Mouse (Mus musculus): ENCODE measurements around the gene Cd72. TPM values are rescaled to one million over a fixed set of nuclear protein-coding genes. Genes with fewer than 3 reads are reported as not detected.
A peak's percentile ranks its signal among the peaks of the same experiment; 100 is the strongest.

Cd72 gene
- polyA plus RNA-seq, 1 experiment = not detected

DNA sequence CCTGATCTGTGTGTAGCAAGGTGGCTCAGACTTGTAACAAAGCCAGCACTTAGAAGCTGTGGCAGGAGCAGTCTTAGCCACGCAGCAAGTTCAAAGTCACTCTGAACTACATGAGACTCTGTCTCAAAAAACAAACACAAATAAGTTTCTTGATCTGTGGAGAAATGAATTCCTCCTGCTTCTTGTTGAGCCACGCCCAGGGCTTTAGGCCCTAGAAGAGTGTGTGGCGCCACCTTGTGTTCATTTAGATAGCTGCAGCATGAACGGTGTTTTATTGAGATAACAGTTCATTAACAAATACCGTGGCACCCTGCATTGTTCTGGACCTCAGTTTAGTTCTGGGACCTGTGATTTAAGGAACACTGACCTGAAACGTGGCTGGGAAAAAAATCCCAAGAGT lies 34.1 kb downstream of the Cd72 start:
- Histone ChIP-seq H3K4me1 (ENCODE audit: control insufficient read depth, insufficient read depth, low read length) (no peaks in the 10 kb centered on the region), H3K9ac (ENCODE audit: low read depth, poor library complexity, severe bottlenecking) (no peak overlapping the region), H3K4me3 (ENCODE audit: low read depth, low read length) (no peak overlapping the region), H3K36me3 (ENCODE audit: control insufficient read depth, insufficient read depth, low read length, poor library complexity, severe bottlenecking) (0 out of 2 replicates have a peak, but pooled peaks cover 3% of the 10 kb centered on the region), H3K9me3 (replicated peaks; ENCODE audit: control insufficient read depth, insufficient read depth, low read length, poor library complexity, severe bottlenecking) (no peaks in the 10 kb centered on the region), H3K27me3 (ENCODE audit: control insufficient read depth, insufficient read depth, low read length, poor library complexity, severe bottlenecking) (no peaks in the 10 kb centered on the region), H3K27ac (ENCODE audit: insufficient read depth, low read length) (no peak overlapping the region)
- TF ChIP-seq POLR2A (IDR thresholded peaks at IDR 0.05; ENCODE audit: insufficient read depth, low read length) (no peak), EP300 (IDR thresholded peaks at IDR 0.05; ENCODE audit: insufficient read depth, low read depth, low read length) (no peak), CTCF (IDR thresholded peaks at IDR 0.05; ENCODE audit: low read depth, low read length) (peak; percentile 81)

DNA sequence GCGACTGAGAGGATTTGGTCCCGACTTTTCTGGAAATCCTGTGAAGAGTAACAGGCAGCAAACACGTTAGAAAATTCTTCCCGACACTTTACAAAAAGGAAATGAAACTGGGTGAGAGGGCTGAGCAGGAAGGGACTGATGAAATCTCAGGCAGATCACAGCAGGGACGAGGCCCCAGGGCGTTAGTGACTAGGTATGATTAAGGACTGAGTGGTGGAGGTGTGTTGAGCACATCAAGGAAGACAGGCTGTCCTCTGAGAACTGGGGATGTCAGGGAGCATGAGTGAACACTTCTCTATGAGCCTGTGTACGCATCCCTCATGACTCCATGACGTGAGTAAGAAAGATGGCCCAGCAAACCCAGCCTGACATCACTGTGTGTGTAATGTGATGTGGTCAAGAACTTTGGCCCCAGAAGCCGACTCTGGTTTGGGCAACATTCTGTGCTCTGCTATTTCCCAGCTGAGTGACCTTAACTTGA lies 34.6 kb downstream of the Cd72 start:
- Histone ChIP-seq H3K27me3 (ENCODE audit: control insufficient read depth, insufficient read depth, low read length, poor library complexity, severe bottlenecking) (no peaks in the 10 kb centered on the region), H3K4me1 (ENCODE audit: control insufficient read depth, insufficient read depth, low read length) (no peaks in the 10 kb centered on the region), H3K4me3 (ENCODE audit: low read depth, low read length) (no peak overlapping the region), H3K36me3 (ENCODE audit: control insufficient read depth, insufficient read depth, low read length, poor library complexity, severe bottlenecking) (0 out of 2 replicates have a peak, but pooled peaks cover 3% of the 10 kb centered on the region), H3K27ac (ENCODE audit: insufficient read depth, low read length) (no peak overlapping the region), H3K9ac (ENCODE audit: low read depth, poor library complexity, severe bottlenecking) (no peak overlapping the region), H3K9me3 (replicated peaks; ENCODE audit: control insufficient read depth, insufficient read depth, low read length, poor library complexity, severe bottlenecking) (no peaks in the 10 kb centered on the region)
- no peak for TF ChIP-seq EP300 (IDR thresholded peaks at IDR 0.05; ENCODE audit: insufficient read depth, low read depth, low read length)
- no peak for TF ChIP-seq CTCF (IDR thresholded peaks at IDR 0.05; ENCODE audit: low read depth, low read length)
- TF ChIP-seq POLR2A (IDR thresholded peaks at IDR 0.05; ENCODE audit: insufficient read depth, low read length) = no peak

DNA sequence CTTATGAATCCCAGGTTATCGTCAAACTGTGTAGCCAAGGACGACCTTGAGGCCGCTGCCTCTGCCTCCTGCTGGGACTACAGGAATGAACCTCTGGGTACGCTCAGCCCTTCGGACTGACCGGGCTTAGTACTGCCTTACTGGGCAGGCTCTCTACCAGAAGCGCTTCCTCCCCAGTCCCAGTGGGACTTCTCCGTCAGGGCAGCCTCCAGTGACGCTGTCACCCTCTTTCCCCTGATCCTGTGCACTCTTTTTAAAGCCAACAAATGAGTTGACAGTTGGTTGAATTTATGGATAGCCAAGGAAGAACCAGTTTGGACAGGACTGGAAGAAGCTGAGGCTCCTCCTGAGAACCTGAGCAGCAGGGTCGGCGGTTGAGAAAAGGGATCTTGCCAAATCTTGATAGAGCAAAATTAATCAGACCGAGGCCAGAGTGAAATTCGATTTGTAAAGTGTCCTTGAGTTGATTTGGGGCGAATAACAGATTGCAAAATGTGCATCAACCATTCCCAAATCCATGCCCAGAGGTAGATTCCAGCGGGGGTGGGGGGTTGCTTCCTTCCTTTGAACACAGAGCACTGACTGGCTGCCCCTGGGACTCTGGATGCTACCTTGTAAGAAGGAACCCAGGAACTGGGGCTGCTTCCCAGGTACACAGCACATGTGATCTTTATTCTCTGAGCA lies 35.3 kb downstream of the Cd72 start:
- no peak for TF ChIP-seq CTCF (IDR thresholded peaks at IDR 0.05; ENCODE audit: low read depth, low read length)
- TF ChIP-seq EP300 (IDR thresholded peaks at IDR 0.05; ENCODE audit: insufficient read depth, low read depth, low read length) = no peak
- no peak for TF ChIP-seq POLR2A (IDR thresholded peaks at IDR 0.05; ENCODE audit: insufficient read depth, low read length)
- no peak overlapping the region for H3K27ac ChIP-seq (ENCODE audit: insufficient read depth, low read length)
- H3K4me3 ChIP-seq (ENCODE audit: low read depth, low read length) = no peak overlapping the region
- no peak overlapping the region for H3K9ac ChIP-seq (ENCODE audit: low read depth, poor library complexity, severe bottlenecking)
- H3K4me1 ChIP-seq (ENCODE audit: control insufficient read depth, insufficient read depth, low read length) = no peaks in the 10 kb centered on the region
- H3K9me3 ChIP-seq (replicated peaks; ENCODE audit: control insufficient read depth, insufficient read depth, low read length, poor library complexity, severe bottlenecking) = no peaks in the 10 kb centered on the region
- no peaks in the 10 kb centered on the region for H3K27me3 ChIP-seq (ENCODE audit: control insufficient read depth, insufficient read depth, low read length, poor library complexity, severe bottlenecking)
- H3K36me3 ChIP-seq (ENCODE audit: control insufficient read depth, insufficient read depth, low read length, poor library complexity, severe bottlenecking) = 0 out of 2 replicates have a peak, but pooled peaks cover 2% of the 10 kb centered on the region

DNA sequence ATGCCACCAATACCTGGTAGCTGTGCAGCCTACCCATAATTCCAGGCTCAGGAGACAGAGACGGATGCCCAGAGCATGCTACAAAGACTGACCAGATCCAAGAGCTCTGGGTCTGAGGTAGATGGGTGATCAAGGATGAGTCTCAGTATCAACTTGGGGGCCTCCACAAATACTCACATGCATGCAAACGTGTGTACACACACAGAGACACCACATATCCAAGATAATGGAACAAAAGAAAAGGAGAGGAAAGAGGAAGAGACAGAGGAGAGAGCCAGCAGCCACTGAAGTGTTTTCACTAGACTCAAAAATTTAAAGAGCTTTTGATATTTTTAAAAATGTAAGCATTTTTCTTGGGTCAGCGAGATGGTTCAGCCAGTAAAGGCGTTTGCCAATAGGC lies 36.0 kb downstream of the Cd72 start:
- Histone ChIP-seq H3K4me1 (ENCODE audit: control insufficient read depth, insufficient read depth, low read length) (no peaks in the 10 kb centered on the region), H3K27me3 (ENCODE audit: control insufficient read depth, insufficient read depth, low read length, poor library complexity, severe bottlenecking) (no peaks in the 10 kb centered on the region), H3K9me3 (replicated peaks; ENCODE audit: control insufficient read depth, insufficient read depth, low read length, poor library complexity, severe bottlenecking) (no peaks in the 10 kb centered on the region), H3K27ac (ENCODE audit: insufficient read depth, low read length) (no peak overlapping the region), H3K4me3 (ENCODE audit: low read depth, low read length) (no peak overlapping the region), H3K36me3 (ENCODE audit: control insufficient read depth, insufficient read depth, low read length, poor library complexity, severe bottlenecking) (no peaks in the 10 kb centered on the region), H3K9ac (ENCODE audit: low read depth, poor library complexity, severe bottlenecking) (no peak overlapping the region)
- TF ChIP-seq EP300 (IDR thresholded peaks at IDR 0.05; ENCODE audit: insufficient read depth, low read depth, low read length) = no peak
- no peak for TF ChIP-seq POLR2A (IDR thresholded peaks at IDR 0.05; ENCODE audit: insufficient read depth, low read length)
- no peak for TF ChIP-seq CTCF (IDR thresholded peaks at IDR 0.05; ENCODE audit: low read depth, low read length)

DNA sequence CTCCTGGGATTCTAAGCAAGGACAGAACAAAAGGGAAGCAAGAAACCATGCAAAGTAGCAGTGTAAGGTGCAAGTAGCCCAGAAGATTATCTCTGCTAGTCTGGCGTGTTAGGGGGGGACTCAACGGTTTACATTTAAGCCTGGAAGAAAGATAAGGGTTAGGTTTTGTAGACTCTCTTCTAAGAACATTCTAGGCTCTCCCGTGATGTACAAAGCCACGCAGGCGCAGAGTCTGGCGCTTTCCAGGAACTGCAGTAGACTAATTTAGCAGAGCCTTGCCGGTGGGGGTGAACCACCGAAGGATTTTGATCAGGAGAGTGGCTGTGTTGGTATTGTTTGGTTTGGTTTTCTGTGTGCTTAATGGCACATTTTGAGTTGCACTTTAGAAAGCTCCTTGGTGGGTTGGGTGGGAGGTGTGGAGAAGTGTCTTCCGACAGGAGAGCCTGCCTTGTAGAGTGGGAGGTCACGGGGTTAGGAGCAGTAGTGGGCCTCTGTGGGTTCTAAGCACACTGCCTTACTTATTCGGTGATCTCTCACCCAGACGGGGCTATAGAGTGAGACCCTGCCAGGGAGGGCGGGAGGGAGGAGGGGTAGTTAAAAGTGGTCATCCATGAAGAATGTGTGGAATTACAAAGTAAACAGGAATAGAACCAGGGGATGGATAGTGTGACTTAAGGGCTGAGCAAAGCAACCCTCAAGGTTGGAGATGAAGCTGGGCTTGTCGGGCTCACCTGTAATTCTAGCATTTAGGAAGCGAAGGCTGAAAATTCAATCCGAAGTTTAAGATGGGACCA lies 37.0 kb downstream of the Cd72 start:
- no peak overlapping the region for H3K9ac ChIP-seq (ENCODE audit: low read depth, poor library complexity, severe bottlenecking)
- no peaks in the 10 kb centered on the region for H3K27me3 ChIP-seq (ENCODE audit: control insufficient read depth, insufficient read depth, low read length, poor library complexity, severe bottlenecking)
- no peaks in the 10 kb centered on the region for H3K4me1 ChIP-seq (ENCODE audit: control insufficient read depth, insufficient read depth, low read length)
- no peak overlapping the region for H3K27ac ChIP-seq (ENCODE audit: insufficient read depth, low read length)
- H3K9me3 ChIP-seq (replicated peaks; ENCODE audit: control insufficient read depth, insufficient read depth, low read length, poor library complexity, severe bottlenecking) = no peaks in the 10 kb centered on the region
- no peak overlapping the region for H3K4me3 ChIP-seq (ENCODE audit: low read depth, low read length)
- no peaks in the 10 kb centered on the region for H3K36me3 ChIP-seq (ENCODE audit: control insufficient read depth, insufficient read depth, low read length, poor library complexity, severe bottlenecking)
- TF ChIP-seq EP300 (IDR thresholded peaks at IDR 0.05; ENCODE audit: insufficient read depth, low read depth, low read length) = no peak
- no peak for TF ChIP-seq POLR2A (IDR thresholded peaks at IDR 0.05; ENCODE audit: insufficient read depth, low read length)
- TF ChIP-seq CTCF (IDR thresholded peaks at IDR 0.05; ENCODE audit: low read depth, low read length) = no peak

DNA sequence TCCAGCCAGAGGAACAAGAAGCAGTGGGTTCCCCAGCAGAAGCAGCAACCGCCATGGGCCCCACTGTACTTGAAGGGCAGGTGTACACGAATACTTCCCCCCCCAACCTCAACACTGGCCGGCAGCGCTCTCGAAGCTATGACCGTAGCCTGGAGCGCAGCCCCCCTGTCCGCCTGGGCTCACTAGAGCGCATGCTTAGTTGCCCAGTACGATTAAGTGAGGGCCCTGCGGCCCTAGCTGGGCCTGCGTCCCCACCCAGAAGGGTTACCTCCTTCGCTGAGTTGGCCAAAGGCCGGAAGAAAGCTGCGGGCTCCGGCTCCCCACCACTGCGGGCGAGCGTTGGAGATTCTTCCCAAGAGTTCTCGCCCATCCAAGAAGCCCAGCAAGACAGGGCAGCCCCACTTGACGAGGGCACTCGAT lies 38.3 kb downstream of the Cd72 start:
- Histone ChIP-seq H3K9ac (ENCODE audit: low read depth, poor library complexity, severe bottlenecking) (no peak overlapping the region), H3K27ac (ENCODE audit: insufficient read depth, low read length) (no peak overlapping the region), H3K4me1 (ENCODE audit: control insufficient read depth, insufficient read depth, low read length) (no peaks in the 10 kb centered on the region), H3K9me3 (replicated peaks; ENCODE audit: control insufficient read depth, insufficient read depth, low read length, poor library complexity, severe bottlenecking) (no peaks in the 10 kb centered on the region), H3K27me3 (ENCODE audit: control insufficient read depth, insufficient read depth, low read length, poor library complexity, severe bottlenecking) (no peaks in the 10 kb centered on the region), H3K36me3 (ENCODE audit: control insufficient read depth, insufficient read depth, low read length, poor library complexity, severe bottlenecking) (no peaks in the 10 kb centered on the region), H3K4me3 (ENCODE audit: low read depth, low read length) (peak overlapping the region; percentile 10)
- TF ChIP-seq EP300 (IDR thresholded peaks at IDR 0.05; ENCODE audit: insufficient read depth, low read depth, low read length) (no peak), CTCF (IDR thresholded peaks at IDR 0.05; ENCODE audit: low read depth, low read length) (no peak), POLR2A (IDR thresholded peaks at IDR 0.05; ENCODE audit: insufficient read depth, low read length) (no peak)

All from ES-Bruce4 (cell line).